Mouse (Mus musculus) embryonic facial prominence, embryonic 11.5 days (tissue): ENCODE measurements at regions not wholly inside any gene's neighbourhood (a gene's known extent, or its start where the extent isn't known, plus 50 kb on each side); places are given as distances from the start of the nearest gene placed in this dataset.

Source experiments
- ATAC-seq: fragments of 200-750 bp; cut with Nextera tagmentation; replicated peaks from 2 replicates; pipeline ENCODE4 v1.8.0; 2017; ENCODE audit warnings: low read depth; ENCODE audit not compliant: insufficient number of reproducible peaks, low FRiP score, low TSS enrichment
- DNase-seq: peaks from one replicate; pipeline ENCODE4 v3.0.0-alpha.2; 2015; ENCODE audit warnings: low spot score
- H3K27ac ChIP-seq: fragments of 300-500 bp; sonication (generic); replicated peaks from 2 replicates; pipeline ENCODE4 v1.5.1; 2014; ENCODE audit warnings: mild to moderate bottlenecking, low read depth, low read length, control low read depth
- H3K27me3 ChIP-seq: fragments of 300-500 bp; sonication (generic); 2 replicates; pipeline ENCODE4 v1.6.1; 2014; ENCODE audit warnings: mild to moderate bottlenecking, low read length, moderate library complexity, mixed read lengths; ENCODE audit not compliant: control insufficient read depth, insufficient read depth
- H3K36me3 ChIP-seq: fragments of 300-500 bp; sonication (generic); replicated peaks from 2 replicates; pipeline ENCODE4 v1.6.1; 2014; ENCODE audit warnings: low read depth, mild to moderate bottlenecking, low read length, moderate library complexity, mixed read lengths; ENCODE audit not compliant: control insufficient read depth, insufficient read depth
- H3K4me1 ChIP-seq: fragments of 300-500 bp; sonication (generic); 2 replicates; pipeline ENCODE4 v1.6.1; 2014; ENCODE audit warnings: low read length, mixed read lengths; ENCODE audit not compliant: control insufficient read depth, insufficient read depth
- H3K4me2 ChIP-seq: fragments of 300-500 bp; sonication (generic); 2 replicates; pipeline ENCODE4 v1.6.1; 2014; ENCODE audit warnings: low read depth, mild to moderate bottlenecking, control low read depth, low read length, moderate library complexity
- H3K4me3 ChIP-seq: fragments of 300-500 bp; sonication (generic); 2 replicates; pipeline ENCODE4 v1.5.1; 2014; ENCODE audit warnings: low read depth, low read length, control low read depth
- H3K9ac ChIP-seq: fragments of 300-500 bp; sonication (generic); replicated peaks from 2 replicates; pipeline ENCODE4 v1.6.1; 2014; ENCODE audit warnings: mild to moderate bottlenecking, control low read depth, low read length
- H3K9me3 ChIP-seq: fragments of 300-500 bp; sonication (generic); replicated peaks from 2 replicates; pipeline ENCODE4 v1.6.1; 2016; ENCODE audit warnings: mild to moderate bottlenecking, low read length, inconsistent platforms, mixed read lengths; ENCODE audit not compliant: control insufficient read depth
- WGBS: fragments of 180-500 bp; shearing (Covaris S2); extraction: QIAGEN DNeasy Blood & Tissue Kit; methylation state at CpG from one replicate; pipeline ENCODE4 v1.1.7; 2014; 5-methylcytosine and 5-hydroxymethylcytosine counted together

DNA sequence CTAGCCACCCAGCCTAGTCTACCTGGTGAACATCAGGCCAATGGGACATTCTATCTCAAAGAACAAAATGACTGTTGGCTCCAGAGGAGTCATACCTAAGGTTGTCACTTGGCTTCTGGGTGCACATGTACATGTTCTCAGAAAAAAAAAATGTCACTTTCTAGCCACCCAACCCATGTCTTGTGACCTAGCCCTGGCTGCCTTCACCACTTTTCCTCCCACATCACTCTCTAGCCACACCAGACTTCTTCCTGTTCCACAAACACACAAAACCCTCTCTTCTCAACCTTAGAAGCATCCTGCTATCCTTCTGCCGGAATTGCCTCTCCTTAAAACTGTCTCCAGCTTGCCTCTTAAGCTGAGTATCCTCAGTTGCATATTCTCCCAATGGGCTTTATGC, 211.6 kb downstream of the Maf start:
- H3K9ac ChIP-seq = no peak overlapping the region
- H3K4me2 ChIP-seq = no peak overlapping the region
- H3K27me3 ChIP-seq = no peaks in the 10 kb centered on the region
- no peak overlapping the region for H3K27ac ChIP-seq
- H3K9me3 ChIP-seq = no peaks in the 10 kb centered on the region
- DNase-seq (no peak), ATAC-seq (no peak)
- H3K4me3 ChIP-seq = no peak overlapping the region
- H3K36me3 ChIP-seq = no peaks in the 10 kb centered on the region
- H3K4me1 ChIP-seq = no peaks in the 10 kb centered on the region
- 79% methylated on average over 1 of the region's 1 CpGs for WGBS

DNA sequence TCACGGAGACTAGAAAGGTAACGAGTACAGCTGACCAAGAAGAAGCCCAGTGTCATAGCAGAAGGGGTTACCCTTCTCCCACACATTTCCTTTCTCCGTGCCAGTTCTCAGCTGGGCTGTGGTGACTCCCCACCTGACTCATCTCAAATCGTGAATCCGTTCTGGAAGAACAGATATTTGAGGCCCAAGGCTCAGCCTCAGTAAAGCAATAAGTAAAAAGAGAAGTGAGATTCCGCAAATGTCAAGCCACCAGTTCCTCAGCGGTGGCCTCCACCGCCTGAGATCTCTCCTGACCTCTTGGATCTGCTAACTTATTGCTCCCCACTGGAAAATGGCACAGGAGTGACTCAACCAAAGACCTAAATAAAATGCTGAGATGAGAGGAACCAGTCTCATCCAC, 213.2 kb downstream of the Maf start:
- WGBS = 95% methylated on average over 8 of the region's 8 CpGs
- H3K9ac ChIP-seq = no peak overlapping the region
- ATAC-seq = no peak
- no peaks in the 10 kb centered on the region for H3K36me3 ChIP-seq
- no peak overlapping the region for H3K4me3 ChIP-seq
- H3K27me3 ChIP-seq = no peaks in the 10 kb centered on the region
- no peaks in the 10 kb centered on the region for H3K9me3 ChIP-seq
- no peak overlapping the region for H3K4me2 ChIP-seq
- no peaks in the 10 kb centered on the region for H3K4me1 ChIP-seq
- no peak for DNase-seq
- no peak overlapping the region for H3K27ac ChIP-seq

DNA sequence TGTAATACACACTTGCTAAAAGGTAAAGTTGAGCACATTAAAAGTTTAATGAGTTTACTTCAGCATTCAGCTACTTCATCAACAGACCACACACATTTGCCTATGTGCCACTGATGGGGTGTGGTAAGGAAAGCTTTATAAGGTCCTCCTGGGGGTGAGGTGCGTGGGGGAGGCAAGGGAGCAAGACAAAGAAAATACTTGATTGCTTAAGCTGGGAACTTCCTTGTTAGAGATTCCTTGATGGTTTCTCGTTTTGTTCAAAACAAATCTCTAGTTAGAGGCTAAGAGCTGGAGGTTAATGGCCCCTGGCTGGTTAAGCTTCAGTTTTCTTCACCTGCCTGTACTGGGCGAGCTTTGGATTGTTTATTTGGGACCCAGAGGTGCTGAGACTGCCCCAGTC, 220.7 kb downstream of the Maf start:
- WGBS = 33% methylated on average over 3 of the region's 3 CpGs
- Histone ChIP-seq H3K4me1 (no peaks in the 10 kb centered on the region; the same call in 1 of the 2 replicates), H3K4me2 (no peak overlapping the region), H3K27ac (no peak overlapping the region), H3K4me3 (no peak overlapping the region), H3K9me3 (no peaks in the 10 kb centered on the region), H3K9ac (no peak overlapping the region), H3K36me3 (no peaks in the 10 kb centered on the region), H3K27me3 (no peaks in the 10 kb centered on the region)
- DNase-seq (no peak), ATAC-seq (no peak)

DNA sequence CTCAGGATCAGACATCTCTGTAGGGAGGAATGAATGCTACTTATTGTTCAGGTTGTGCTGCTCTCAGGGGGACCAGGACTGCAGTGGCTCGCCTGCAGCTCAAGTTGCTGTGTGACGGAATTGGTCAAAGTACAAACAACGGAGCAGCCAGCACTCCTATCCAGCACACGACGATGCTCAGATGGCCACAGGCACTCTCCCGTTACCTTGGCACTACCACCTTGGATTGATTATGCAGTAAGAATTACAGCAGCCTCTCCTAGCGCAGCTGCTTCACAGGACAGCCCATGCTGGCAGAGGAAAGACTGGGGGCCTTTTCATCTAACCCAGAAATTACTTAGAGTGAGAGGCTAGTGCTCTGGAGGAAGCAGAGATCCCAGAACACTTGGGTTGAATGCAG, 226.5 kb downstream of the Maf start:
- no peaks in the 10 kb centered on the region for H3K36me3 ChIP-seq
- no peak overlapping the region for H3K9ac ChIP-seq
- no peak overlapping the region for H3K27ac ChIP-seq
- DNase-seq (peak; percentile 63), ATAC-seq (no peak)
- H3K4me3 ChIP-seq = no peak overlapping the region
- H3K9me3 ChIP-seq = no peaks in the 10 kb centered on the region
- WGBS = 20% methylated on average over 7 of the region's 7 CpGs
- no peaks in the 10 kb centered on the region for H3K27me3 ChIP-seq
- H3K4me2 ChIP-seq = no peak overlapping the region
- H3K4me1 ChIP-seq = no peaks in the 10 kb centered on the region; the same call in 1 of the 2 replicates

DNA sequence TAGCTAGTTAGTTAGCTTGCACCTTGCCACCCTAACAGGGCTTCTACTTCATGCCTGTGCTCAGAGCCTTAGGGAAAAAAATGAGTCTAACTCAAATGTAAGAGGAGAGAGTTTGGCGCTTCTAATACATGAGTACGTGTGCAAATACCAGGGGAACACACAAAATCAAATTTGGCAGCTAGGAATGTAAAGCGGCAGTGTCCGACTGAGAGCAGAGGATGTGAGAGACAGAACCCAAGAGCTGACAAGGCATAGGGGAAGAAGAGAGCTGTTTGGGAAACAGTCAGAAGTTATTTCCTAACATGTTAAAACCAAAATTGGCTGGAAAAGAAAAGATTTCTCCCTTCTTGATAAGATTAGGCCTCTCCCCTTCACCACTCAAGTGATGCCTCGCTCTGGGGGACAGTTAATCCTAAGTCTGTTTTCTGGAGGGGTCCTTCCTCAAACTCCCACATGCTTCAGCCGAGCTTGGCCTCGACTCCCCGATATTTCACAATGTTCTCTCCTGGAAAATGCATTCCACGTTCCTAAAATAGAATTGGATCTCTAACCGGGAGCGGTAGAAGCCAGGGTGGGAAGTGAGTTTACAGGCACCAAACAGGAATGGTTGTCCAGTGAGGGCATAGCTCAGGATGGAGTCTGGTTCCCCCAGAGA, 229.1 kb downstream of the Maf start:
- H3K27ac ChIP-seq = no peak overlapping the region
- H3K9ac ChIP-seq = no peak overlapping the region
- H3K4me3 ChIP-seq = no peak overlapping the region
- 82% methylated on average over 11 of the region's 11 CpGs for WGBS
- no peaks in the 10 kb centered on the region for H3K9me3 ChIP-seq
- H3K4me1 ChIP-seq = no peaks in the 10 kb centered on the region; the same call in 1 of the 2 replicates
- H3K27me3 ChIP-seq = no peaks in the 10 kb centered on the region
- DNase-seq (no peak), ATAC-seq (no peak)
- no peaks in the 10 kb centered on the region for H3K36me3 ChIP-seq
- H3K4me2 ChIP-seq = no peak overlapping the region

DNA sequence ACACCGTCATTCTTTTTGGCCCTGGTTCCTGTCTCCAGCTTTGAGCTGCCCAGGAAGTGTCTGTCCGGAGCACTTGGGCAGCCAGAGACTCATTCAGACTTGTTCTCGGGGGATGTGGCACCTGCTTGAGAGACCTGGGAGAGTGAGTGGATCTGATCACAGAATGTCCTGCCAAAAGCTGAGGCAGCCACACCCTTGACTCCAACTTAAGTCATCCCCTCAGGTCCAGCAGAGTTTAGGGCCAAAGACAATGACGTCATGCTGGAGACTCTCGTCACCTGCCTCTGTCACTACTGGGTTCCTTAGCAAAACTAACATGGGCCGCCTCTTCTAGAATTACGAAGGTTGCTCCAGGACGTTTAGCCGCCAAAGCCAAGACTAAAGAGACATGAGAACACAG, 231.5 kb downstream of the Maf start:
- H3K4me3 ChIP-seq = no peak overlapping the region
- ATAC-seq = no peak
- H3K9ac ChIP-seq = no peak overlapping the region
- H3K36me3 ChIP-seq = no peaks in the 10 kb centered on the region
- DNase-seq = no peak
- no peaks in the 10 kb centered on the region for H3K27me3 ChIP-seq
- H3K9me3 ChIP-seq = no peaks in the 10 kb centered on the region
- H3K27ac ChIP-seq = no peak overlapping the region
- 83% methylated on average over 9 of the region's 9 CpGs for WGBS
- no peak overlapping the region for H3K4me2 ChIP-seq
- H3K4me1 ChIP-seq = no peaks in the 10 kb centered on the region

DNA sequence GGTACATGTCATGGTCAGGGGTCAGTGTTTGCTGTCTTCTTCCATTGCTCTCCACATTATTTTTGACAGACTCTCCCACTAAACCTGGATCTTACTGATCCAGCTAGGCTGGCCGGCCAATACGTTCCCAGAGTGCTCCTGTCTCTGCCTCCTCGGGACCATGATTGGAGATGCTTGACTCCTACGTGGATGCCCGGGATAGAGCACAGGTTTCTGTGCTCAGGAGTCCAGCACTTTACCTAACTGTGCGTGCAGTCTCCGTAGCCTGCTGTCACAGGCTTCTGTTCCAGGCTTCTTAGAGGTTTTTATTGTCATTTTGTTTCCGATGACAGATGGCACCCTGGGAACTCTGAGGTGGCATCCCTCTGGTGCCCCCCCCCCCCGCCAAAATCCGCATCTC, 232.4 kb downstream of the Maf start:
- H3K9ac ChIP-seq = no peak overlapping the region
- DNase-seq (no peak), ATAC-seq (no peak)
- no peaks in the 10 kb centered on the region for H3K27me3 ChIP-seq
- WGBS = 88% methylated on average over 10 of the region's 10 CpGs
- H3K36me3 ChIP-seq = no peaks in the 10 kb centered on the region
- no peak overlapping the region for H3K4me3 ChIP-seq
- H3K27ac ChIP-seq = no peak overlapping the region
- H3K4me1 ChIP-seq = no peaks in the 10 kb centered on the region
- H3K9me3 ChIP-seq = no peaks in the 10 kb centered on the region
- H3K4me2 ChIP-seq = no peak overlapping the region

DNA sequence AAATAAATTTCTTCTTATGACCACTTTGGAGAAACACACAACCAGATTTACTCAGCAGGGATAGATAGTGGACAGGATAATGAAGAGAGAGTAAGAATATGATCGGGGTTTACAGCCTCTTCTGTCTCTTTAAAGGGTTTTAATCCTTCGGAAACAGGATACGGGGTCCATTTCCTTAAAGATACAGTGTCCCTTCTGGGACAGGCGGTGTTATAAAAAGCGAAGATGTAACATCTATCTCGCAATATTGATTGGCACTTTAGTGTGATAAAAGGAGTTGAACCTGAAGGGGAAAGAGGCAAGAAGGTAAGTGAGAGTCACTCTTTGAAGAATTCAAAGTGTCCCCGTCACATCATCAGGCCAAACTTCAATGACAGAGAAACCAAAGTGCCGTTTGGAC, 233.6 kb downstream of the Maf start:
- DNase-seq (no peak), ATAC-seq (no peak)
- Histone ChIP-seq H3K36me3 (no peaks in the 10 kb centered on the region), H3K9ac (no peak overlapping the region), H3K27ac (no peak overlapping the region), H3K4me3 (no peak overlapping the region), H3K4me1 (no peaks in the 10 kb centered on the region), H3K9me3 (no peaks in the 10 kb centered on the region), H3K4me2 (no peak overlapping the region), H3K27me3 (no peaks in the 10 kb centered on the region)
- WGBS = 72% methylated on average over 8 of the region's 8 CpGs
